Mouse (Mus musculus) spleen, adult 18-20 months (tissue): Measurements from ENCODE around the gene P4htm.

Experiments used
- DNase-seq, 2 experiments: peaks; one replicate each; pipeline ENCODE4 v3.0.0; 2022; ENCODE audit warnings: mixed read lengths in 2 of 2

P4htm gene

GRCm38 (mm10) chr9:108545986-108546385 lies 51.5 kb downstream of the P4htm start:
- no peak for DNase-seq

- DNase-seq: no peak
These were observed 56.6 kb downstream of the P4htm start for GRCm38 (mm10) chr9:108540846-108541245.

- DNase-seq: no peak
These were observed 66.0 kb downstream of the P4htm start for GRCm38 (mm10) chr9:108531496-108531895.

GRCm38 (mm10) chr9:108530954-108531353 lies 66.5 kb downstream of the P4htm start:
- no peak for DNase-seq
